Mouse (Mus musculus): Measurements from ENCODE around the gene Rad17.

The Rad17 gene

GRCm38 (mm10) chr13:100650550-100651438 is at the start of gene Rad17, which contains the start of gene Ak6:
Rad17 (minus strand) TSS chr13:100651051.
Ak6 (plus strand) TSS chr13:100650979.
- peak; percentile 96 for DNase-seq (ENCODE audit: low spot score)

- DNase-seq (ENCODE audit: low spot score), result no peak
Observed at GRCm38 (mm10) chr13:100698866-100699265, 48.0 kb upstream of the Rad17 start.

GRCm38 (mm10) chr13:100697541-100697940 is 46.7 kb upstream of the Rad17 start:
- DNase-seq (ENCODE audit: low spot score), result no peak

GRCm38 (mm10) chr13:100687513-100687912 is 36.7 kb upstream of the Rad17 start:
- no peak for DNase-seq (ENCODE audit: low spot score)

- DNase-seq (ENCODE audit: low spot score), result no peak
Observed at GRCm38 (mm10) chr13:100684355-100684754, 33.5 kb upstream of the Rad17 start.

GRCm38 (mm10) chr13:100682837-100683236 is 32.0 kb upstream of the Rad17 start:
- DNase-seq (ENCODE audit: low spot score), result no peak

- no peak for DNase-seq (ENCODE audit: low spot score)
Observed at GRCm38 (mm10) chr13:100681615-100682014, 30.8 kb upstream of the Rad17 start.

- no peak for DNase-seq (ENCODE audit: low spot score)
Observed at GRCm38 (mm10) chr13:100675936-100676635, 25.2 kb upstream of the Rad17 start.

GRCm38 (mm10) chr13:100670181-100670741 is 19.4 kb upstream of the Rad17 start:
- no peak for DNase-seq (ENCODE audit: low spot score)

- peak; percentile 51 for DNase-seq (ENCODE audit: low spot score)
Observed at GRCm38 (mm10) chr13:100669291-100670022, 18.6 kb upstream of the Rad17 start, which contains the start of gene Ccdc125. Ccdc125 (plus strand) TSS chr13:100669717.

GRCm38 (mm10) chr13:100659864-100660456 is 9.1 kb upstream of the Rad17 start:
- DNase-seq (ENCODE audit: low spot score), result no peak

- DNase-seq (ENCODE audit: low spot score), result peak; percentile 83
Observed at GRCm38 (mm10) chr13:100658091-100658490, 7.2 kb upstream of the Rad17 start.

- peak; percentile 64 for DNase-seq (ENCODE audit: low spot score)
Observed at GRCm38 (mm10) chr13:100651439-100652186, 762 bp upstream of the Rad17 start, which contains the start of gene Taf9. Taf9 (plus strand) TSS chr13:100651579.

GRCm38 (mm10) chr13:100648223-100648622 is 2.6 kb downstream of the Rad17 start:
- DNase-seq (ENCODE audit: low spot score), result no peak

GRCm38 (mm10) chr13:100642471-100643209 is 8.2 kb downstream of the Rad17 start:
- DNase-seq (ENCODE audit: low spot score), result no peak

- no peak for DNase-seq (ENCODE audit: low spot score)
Observed at GRCm38 (mm10) chr13:100634106-100634691, 16.7 kb downstream of the Rad17 start.

GRCm38 (mm10) chr13:100622241-100622640 is 28.6 kb downstream of the Rad17 start:
- no peak for DNase-seq (ENCODE audit: low spot score)

GRCm38 (mm10) chr13:100617583-100617982 is 33.3 kb downstream of the Rad17 start:
- DNase-seq (ENCODE audit: low spot score), result no peak
